Mouse (Mus musculus) cerebellum, adult 2 months (tissue): ENCODE measurements around the gene Rnf207. TPM values are rescaled to one million over a fixed set of nuclear protein-coding genes. Genes with fewer than 3 reads are reported as not detected.
A peak's percentile ranks its signal among the peaks of the same experiment; 100 is the strongest.

Experiments used
- DNase-seq, 2 experiments: peaks; one replicate each; pipeline ENCODE4 v3.0.0; 2021
- H3K27ac ChIP-seq: fragments of 200-500 bp; 2 replicates; pipeline ENCODE4 v1.5.1; 2012; ENCODE audit warnings: low read length, control low read depth, inconsistent platforms; ENCODE audit not compliant: insufficient read depth
- H3K27me3 ChIP-seq: fragments of 200-500 bp; 2 replicates; pipeline ENCODE4 v1.6.1; 2012; ENCODE audit warnings: inconsistent platforms, mild to moderate bottlenecking, low read length, moderate library complexity; ENCODE audit not compliant: control insufficient read depth, insufficient read depth
- H3K4me1 ChIP-seq: fragments of 200-500 bp; 2 replicates; pipeline ENCODE4 v1.6.1; 2011; ENCODE audit warnings: low read length; ENCODE audit not compliant: control insufficient read depth, insufficient read depth
- H3K4me3 ChIP-seq: fragments of 200-500 bp; replicated peaks from 2 replicates; pipeline ENCODE3; 2011; ENCODE audit warnings: mild to moderate bottlenecking, low read depth, low read length, control low read depth; ENCODE audit not compliant: insufficient read depth
- CTCF ChIP-seq: fragments of 200-500 bp; IDR thresholded peaks from 2 replicates; pipeline ENCODE4 v1.5.1; 2011; ENCODE audit warnings: low read depth, mild to moderate bottlenecking, control low read depth, low read length, moderate library complexity, borderline replicate concordance; ENCODE audit not compliant: insufficient read depth
- POLR2A ChIP-seq: fragments of 200-500 bp; IDR thresholded peaks from 2 replicates; pipeline ENCODE4 v1.6.1; 2011; ENCODE audit warnings: low read length, control low read depth, borderline replicate concordance; ENCODE audit not compliant: insufficient read depth
- WGBS: fragments of 180-500 bp; shearing (Covaris S2); methylation state at CpG from one replicate; pipeline ENCODE4 v1.1.7; 2018; 5-methylcytosine and 5-hydroxymethylcytosine counted together
- polyA plus RNA-seq: library from polyadenylated mRNA; depleted of rRNA; stranded (reverse); fragments of >200 nt; gene quantifications from 2 replicates; pipeline ENCODE4 v1.2.3, GENCODE M21; 2012

Rnf207 gene
- polyA plus RNA-seq, 1 experiment, result 11.8 TPM

GRCm38 (mm10) chr4:152325574-152326411, 7.0 kb upstream of the Rnf207 start, which contains the start of gene Rpl22:
Gene Rpl22 (plus strand): TSS chr4:152325742.
- DNase-seq, result peak; percentile 95 to 97
- H3K4me3 ChIP-seq, result peak within 1 kb of the TSS; percentile 68
- TF ChIP-seq CTCF (0 out of 2 replicates have a peak, but pooled peaks have one; percentile 8), POLR2A (peak; percentile 89)
- under 1% methylated on average over 70 of the region's 70 CpGs for WGBS
- no peaks in the 10 kb centered on the region for H3K27me3 ChIP-seq
- peaks cover 5% of the 10 kb centered on the region; the same call in 1 of the 2 replicates for H3K4me1 ChIP-seq
- no peak within 1 kb of the TSS for H3K27ac ChIP-seq

- peak overlapping the region; percentile 55 for H3K4me3 ChIP-seq
- 49% methylated on average over 16 of the region's 16 CpGs for WGBS
- TF ChIP-seq POLR2A (no peak), CTCF (no peak)
- H3K4me1 ChIP-seq, result peaks cover 5% of the 10 kb centered on the region; the same call in 1 of the 2 replicates
- no peaks in the 10 kb centered on the region for H3K27me3 ChIP-seq
- no peak for DNase-seq
- H3K27ac ChIP-seq, result no peak overlapping the region
These were observed 6.1 kb upstream of the Rnf207 start for GRCm38 (mm10) chr4:152324641-152325562.

- TF ChIP-seq POLR2A, result no peak
- no peak for TF ChIP-seq CTCF
- Histone ChIP-seq H3K4me1 (no peaks in the 10 kb centered on the region), H3K27me3 (no peaks in the 10 kb centered on the region), H3K27ac (no peak overlapping the region), H3K4me3 (no peak overlapping the region)
- WGBS, result 50% methylated on average over 5 of the region's 5 CpGs
- no peak for DNase-seq
These were observed 2.7 kb upstream of the Rnf207 start for GRCm38 (mm10) chr4:152321464-152321863.

GRCm38 (mm10) chr4:152317631-152318033, 1.2 kb downstream of the Rnf207 start:
- no peaks in the 10 kb centered on the region; the same call in 1 of the 2 replicates for H3K27me3 ChIP-seq
- H3K4me1 ChIP-seq, result peaks cover 4% of the 10 kb centered on the region; the same call in 1 of the 2 replicates
- 30% methylated on average over 6 of the region's 6 CpGs for WGBS
- TF ChIP-seq POLR2A (no peak), CTCF (no peak)
- DNase-seq, result no peak
- no peak overlapping the region for H3K4me3 ChIP-seq
- no peak overlapping the region for H3K27ac ChIP-seq

GRCm38 (mm10) chr4:152315498-152316213, 3.1 kb downstream of the Rnf207 start:
- no peak for DNase-seq
- TF ChIP-seq CTCF (no peak), POLR2A (no peak)

GRCm38 (mm10) chr4:152313934-152314333, 4.9 kb downstream of the Rnf207 start:
- DNase-seq, result no peak
- H3K27me3 ChIP-seq, result no peaks in the 10 kb centered on the region; the same call in 1 of the 2 replicates
- H3K27ac ChIP-seq, result no peak overlapping the region
- peaks cover 4% of the 10 kb centered on the region; the same call in 1 of the 2 replicates for H3K4me1 ChIP-seq
- TF ChIP-seq POLR2A, result no peak
- no peak for TF ChIP-seq CTCF
- H3K4me3 ChIP-seq, result no peak overlapping the region

More at GRCm38 (mm10) chr4:152315498-152316213, 3.1 kb downstream of the Rnf207 start:
- H3K4me3 ChIP-seq, result peak overlapping the region; percentile 23
- H3K27ac ChIP-seq, result no peak overlapping the region
- no peaks in the 10 kb centered on the region; the same call in 1 of the 2 replicates for H3K27me3 ChIP-seq
- peaks cover 4% of the 10 kb centered on the region; the same call in 1 of the 2 replicates for H3K4me1 ChIP-seq
- WGBS, result 4% methylated on average over 43 of the region's 43 CpGs

- TF ChIP-seq CTCF (no peak), POLR2A (no peak)
- WGBS, result 3% methylated on average over 29 of the region's 29 CpGs
- no peak overlapping the region for H3K27ac ChIP-seq
These were observed 5.6 kb downstream of the Rnf207 start for GRCm38 (mm10) chr4:152313211-152313632.

More at GRCm38 (mm10) chr4:152313211-152313632, 5.6 kb downstream of the Rnf207 start:
- Histone ChIP-seq H3K4me1 (peaks cover 4% of the 10 kb centered on the region; the same call in 1 of the 2 replicates), H3K27me3 (no peaks in the 10 kb centered on the region; the same call in 1 of the 2 replicates), H3K4me3 (peak overlapping the region; percentile 3)
- DNase-seq, result no peak
